Mouse (Mus musculus): Measurements from ENCODE around the gene Sirt3. TPM values are rescaled to one million over a fixed set of nuclear protein-coding genes. Genes with fewer than 3 reads are reported as not detected.

The Sirt3 gene
- polyA plus RNA-seq, 1 experiment from 2014 or later, result 29.4 TPM

- Histone ChIP-seq H3K9ac (peak within 1 kb of the TSS; percentile 92), H3K4me2 (peak within 1 kb of the TSS; percentile 99), H3K4me1 (peaks cover 32% of the 10 kb centered on the region), H3K27me3 (no peaks in the 10 kb centered on the region), H3K9me3 (replicated peaks) (no peaks in the 10 kb centered on the region), H3K36me3 (ENCODE audit: poor library complexity, severe bottlenecking) (peaks cover 66% of the 10 kb centered on the region), H3K4me3 (peak within 1 kb of the TSS; percentile 84), H3K27ac (peak within 1 kb of the TSS; percentile 93)
- peak; percentile 83 for ATAC-seq
- 0% methylated on average over 50 of the region's 50 CpGs for WGBS
Observed at GRCm38 (mm10) chr7:140856785-140857549, 25.1 kb downstream of the Sirt3 start, which contains the start of gene Ric8a. Gene Ric8a (plus strand): TSS chr7:140856957.

DNA sequence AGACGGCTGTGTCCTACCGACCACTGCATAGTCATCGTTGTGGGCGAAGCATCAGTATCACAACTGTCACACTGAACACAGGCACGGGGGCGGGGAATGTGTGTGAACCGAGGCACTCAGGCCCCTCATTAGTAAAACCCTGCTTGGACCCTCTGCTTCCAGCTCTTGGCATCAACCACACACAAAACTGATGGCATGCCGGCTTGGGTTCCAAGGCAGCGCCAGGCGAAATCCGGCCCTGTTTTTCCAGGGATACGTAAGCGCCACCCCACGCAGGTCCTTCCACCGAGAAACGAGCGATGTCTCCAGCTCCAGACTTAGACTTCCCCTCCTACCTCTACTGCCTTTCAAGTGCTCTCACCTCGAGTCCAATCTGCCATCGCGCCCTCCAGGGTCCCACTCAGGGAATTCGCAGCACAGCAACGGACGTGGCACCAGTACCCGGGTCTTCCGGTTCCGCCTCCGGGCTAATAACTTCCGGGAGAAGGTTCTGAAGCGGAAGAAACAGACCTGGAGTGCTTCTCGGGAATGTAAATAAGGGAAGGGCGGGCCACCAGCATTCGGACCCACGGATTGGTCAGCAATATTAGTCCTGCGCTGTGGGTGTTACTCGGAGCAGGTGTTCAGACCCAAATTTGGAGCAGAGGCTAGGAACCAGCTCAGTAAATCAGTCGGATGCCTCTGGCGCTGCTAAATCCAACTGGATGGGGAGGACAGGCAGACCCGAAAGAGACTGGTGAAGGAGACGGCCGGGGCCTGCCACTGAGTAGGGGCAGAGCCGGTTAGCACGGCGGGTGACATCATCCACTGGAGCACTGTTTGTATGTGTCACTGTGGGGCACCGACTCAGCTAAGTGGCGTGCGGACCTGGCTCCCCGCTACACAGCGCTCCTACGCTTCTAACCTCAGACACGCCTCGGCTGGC lies 26.0 kb downstream of the Sirt3 start, which contains the start of gene Gm45785:
TSS of gene Gm45785 (minus strand) at position 472 of the 925 bp plus-strand sequence.
- Histone ChIP-seq H3K9ac (peak within 1 kb of the TSS; percentile 92), H3K27me3 (no peaks in the 10 kb centered on the region), H3K4me3 (peak within 1 kb of the TSS; percentile 84), H3K4me1 (peaks cover 32% of the 10 kb centered on the region), H3K4me2 (peak within 1 kb of the TSS; percentile 99), H3K27ac (peak within 1 kb of the TSS; percentile 93), H3K9me3 (replicated peaks) (no peaks in the 10 kb centered on the region), H3K36me3 (ENCODE audit: poor library complexity, severe bottlenecking) (peaks cover 65% of the 10 kb centered on the region)
- peak; percentile 80 for ATAC-seq
- 2% methylated on average over 51 of the region's 51 CpGs for WGBS

DNA sequence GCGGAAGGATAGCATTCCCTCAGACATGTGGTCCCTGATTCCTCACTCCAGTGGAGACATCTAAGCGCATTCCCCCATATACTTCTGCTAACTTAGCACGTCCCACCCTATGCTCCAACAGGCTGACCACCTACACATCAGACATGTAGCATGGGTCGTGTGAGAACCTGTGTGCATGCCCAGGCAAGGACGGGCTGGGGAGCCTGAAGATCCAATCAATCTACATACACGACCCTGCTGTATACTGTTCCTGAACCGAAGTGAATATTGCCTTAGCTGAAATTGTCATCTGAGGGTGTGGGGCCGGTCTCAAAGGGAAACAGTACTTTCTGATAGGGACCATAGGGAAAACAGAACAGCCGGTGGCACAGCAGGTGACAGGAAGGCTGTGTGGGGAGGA lies 26.9 kb downstream of the Sirt3 start:
- WGBS, result 75% methylated on average over 9 of the region's 9 CpGs
- ATAC-seq, result no peak
- peaks cover 32% of the 10 kb centered on the region for H3K4me1 ChIP-seq
- H3K27ac ChIP-seq, result no peak overlapping the region
- no peaks in the 10 kb centered on the region for H3K27me3 ChIP-seq
- H3K36me3 ChIP-seq (ENCODE audit: poor library complexity, severe bottlenecking), result peaks cover 59% of the 10 kb centered on the region
- peak overlapping the region; percentile 92 for H3K9ac ChIP-seq
- H3K9me3 ChIP-seq (replicated peaks), result no peaks in the 10 kb centered on the region
- H3K4me3 ChIP-seq, result peak overlapping the region; percentile 84
- H3K4me2 ChIP-seq, result peak overlapping the region; percentile 99

GRCm38 (mm10) chr7:140854483-140854882 lies 27.6 kb downstream of the Sirt3 start:
- H3K4me1 ChIP-seq, result peaks cover 31% of the 10 kb centered on the region
- ATAC-seq, result no peak
- H3K4me3 ChIP-seq, result 0 out of 2 replicates have a peak overlapping the region, but pooled peaks have one; percentile 84
- no peaks in the 10 kb centered on the region for H3K9me3 ChIP-seq (replicated peaks)
- H3K27me3 ChIP-seq, result no peaks in the 10 kb centered on the region
- peaks cover 52% of the 10 kb centered on the region for H3K36me3 ChIP-seq (ENCODE audit: poor library complexity, severe bottlenecking)
- 96% methylated on average over 18 of the region's 18 CpGs for WGBS
- no peak overlapping the region for H3K4me2 ChIP-seq
- no peak overlapping the region for H3K27ac ChIP-seq
- no peak overlapping the region for H3K9ac ChIP-seq

GRCm38 (mm10) chr7:140853386-140853785 lies 28.7 kb downstream of the Sirt3 start:
- peaks cover 20% of the 10 kb centered on the region for H3K4me1 ChIP-seq
- H3K27ac ChIP-seq, result no peak overlapping the region
- no peaks in the 10 kb centered on the region for H3K9me3 ChIP-seq (replicated peaks)
- 87% methylated on average over 9 of the region's 9 CpGs for WGBS
- no peaks in the 10 kb centered on the region for H3K27me3 ChIP-seq
- no peak overlapping the region for H3K4me2 ChIP-seq
- no peak for ATAC-seq
- H3K9ac ChIP-seq, result no peak overlapping the region
- H3K4me3 ChIP-seq, result no peak overlapping the region
- H3K36me3 ChIP-seq (ENCODE audit: poor library complexity, severe bottlenecking), result peaks cover 41% of the 10 kb centered on the region

- H3K27me3 ChIP-seq, result no peaks in the 10 kb centered on the region
- H3K27ac ChIP-seq, result no peak overlapping the region
- over 99% methylated on average over 4 of the region's 4 CpGs for WGBS
- peaks cover 15% of the 10 kb centered on the region for H3K4me1 ChIP-seq
- H3K36me3 ChIP-seq (ENCODE audit: poor library complexity, severe bottlenecking), result peaks cover 40% of the 10 kb centered on the region
- no peak overlapping the region for H3K4me3 ChIP-seq
- no peaks in the 10 kb centered on the region for H3K9me3 ChIP-seq (replicated peaks)
- no peak overlapping the region for H3K4me2 ChIP-seq
- no peak for ATAC-seq
- no peak overlapping the region for H3K9ac ChIP-seq
Observed at GRCm38 (mm10) chr7:140851916-140852315, 30.2 kb downstream of the Sirt3 start.

DNA sequence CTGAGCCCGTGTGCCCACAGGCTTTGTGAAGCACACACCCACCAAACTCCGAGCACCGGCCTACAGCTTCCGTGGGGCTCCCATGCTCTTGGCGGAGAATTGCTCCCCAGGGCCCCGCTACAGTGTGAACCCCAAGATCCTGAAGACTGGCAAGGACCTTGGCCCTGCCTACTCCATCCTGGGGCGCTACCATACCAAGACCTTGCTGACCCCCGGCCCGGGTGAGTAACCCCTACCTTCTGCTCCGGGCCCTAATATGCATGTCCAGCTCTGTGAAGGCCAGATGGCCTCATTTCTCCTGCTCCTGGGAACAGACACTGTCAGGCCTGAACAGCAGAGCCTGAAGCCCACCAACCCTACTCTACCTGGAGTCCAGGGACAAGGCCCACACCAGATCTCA lies 33.5 kb downstream of the Sirt3 start:
- H3K9me3 ChIP-seq (replicated peaks), result no peaks in the 10 kb centered on the region
- H3K4me1 ChIP-seq, result peaks cover 4% of the 10 kb centered on the region; the same call in 1 of the 2 replicates
- no peak overlapping the region for H3K27ac ChIP-seq
- no peak overlapping the region for H3K4me3 ChIP-seq
- H3K36me3 ChIP-seq (ENCODE audit: poor library complexity, severe bottlenecking), result peaks cover 27% of the 10 kb centered on the region
- H3K27me3 ChIP-seq, result peaks cover 10% of the 10 kb centered on the region
- H3K9ac ChIP-seq, result no peak overlapping the region
- no peak for ATAC-seq
- no peak overlapping the region for H3K4me2 ChIP-seq
- WGBS, result 89% methylated on average over 10 of the region's 10 CpGs

- Histone ChIP-seq H3K4me1 (peaks cover 4% of the 10 kb centered on the region; the same call in 1 of the 2 replicates), H3K27ac (no peak within 1 kb of the TSS), H3K9me3 (replicated peaks) (no peaks in the 10 kb centered on the region), H3K27me3 (peaks cover 16% of the 10 kb centered on the region), H3K9ac (no peak within 1 kb of the TSS), H3K36me3 (ENCODE audit: poor library complexity, severe bottlenecking) (peaks cover 20% of the 10 kb centered on the region), H3K4me2 (no peak within 1 kb of the TSS), H3K4me3 (no peak within 1 kb of the TSS)
- WGBS, result 67% methylated on average over 11 of the region's 11 CpGs
- ATAC-seq, result no peak
Observed at GRCm38 (mm10) chr7:140847755-140848580, 34.1 kb downstream of the Sirt3 start, which contains the start of gene Odf3. Gene Odf3 (plus strand): TSS chr7:140847805.

- Histone ChIP-seq H3K36me3 (ENCODE audit: poor library complexity, severe bottlenecking) (peaks cover 7% of the 10 kb centered on the region), H3K4me1 (peaks cover 4% of the 10 kb centered on the region; the same call in 1 of the 2 replicates), H3K9me3 (replicated peaks) (no peaks in the 10 kb centered on the region), H3K27me3 (peaks cover 27% of the 10 kb centered on the region), H3K4me2 (no peak overlapping the region), H3K27ac (no peak overlapping the region), H3K9ac (no peak overlapping the region), H3K4me3 (no peak overlapping the region)
- WGBS, result 86% methylated on average over 10 of the region's 10 CpGs
- ATAC-seq, result no peak
Observed at GRCm38 (mm10) chr7:140846676-140847075, 35.4 kb downstream of the Sirt3 start.

GRCm38 (mm10) chr7:140845683-140846082 lies 36.4 kb downstream of the Sirt3 start:
- Histone ChIP-seq H3K27me3 (peaks cover 37% of the 10 kb centered on the region), H3K4me3 (no peak overlapping the region), H3K9ac (no peak overlapping the region), H3K4me2 (no peak overlapping the region), H3K4me1 (peaks cover 4% of the 10 kb centered on the region; the same call in 1 of the 2 replicates), H3K36me3 (ENCODE audit: poor library complexity, severe bottlenecking) (no peaks in the 10 kb centered on the region), H3K27ac (no peak overlapping the region), H3K9me3 (replicated peaks) (no peaks in the 10 kb centered on the region)
- 76% methylated on average over 4 of the region's 4 CpGs for whole genome bisulfite sequencing
- no peak for ATAC-seq

- Histone ChIP-seq H3K4me2 (no peak within 1 kb of the TSS), H3K27ac (no peak within 1 kb of the TSS), H3K4me1 (peaks cover 4% of the 10 kb centered on the region; the same call in 1 of the 2 replicates), H3K36me3 (ENCODE audit: poor library complexity, severe bottlenecking) (no peaks in the 10 kb centered on the region), H3K4me3 (no peak within 1 kb of the TSS), H3K9ac (no peak within 1 kb of the TSS), H3K9me3 (replicated peaks) (no peaks in the 10 kb centered on the region), H3K27me3 (peaks cover 41% of the 10 kb centered on the region)
- WGBS, result 26% methylated on average over 14 of the region's 14 CpGs
- peak; percentile 91 for ATAC-seq
Observed at GRCm38 (mm10) chr7:140844905-140845665, 37.0 kb downstream of the Sirt3 start, which contains the start of gene Scgb1c1. Gene Scgb1c1 (plus strand): TSS chr7:140845547.
